Mouse (Mus musculus) embryonic facial prominence, embryonic 14.5 days (tissue): ENCODE measurements at regions not wholly inside any gene's neighbourhood (a gene's known extent, or its start where the extent isn't known, plus 50 kb on each side); places are given as distances from the start of the nearest gene placed in this dataset.
A peak's percentile ranks its signal among the peaks of the same experiment; 100 is the strongest.

Source experiments
- ATAC-seq: fragments of 200-750 bp; cut with Nextera tagmentation; 2 replicates; pipeline ENCODE4 v1.8.0; 2017; ENCODE audit warnings: low read depth, moderate number of reproducible peaks, moderate TSS enrichment
- DNase-seq: peaks from one replicate; pipeline ENCODE4 v3.0.0-alpha.2; 2015; ENCODE audit warnings: low spot score
- H3K27ac ChIP-seq: fragments of 300-500 bp; sonication (generic); replicated peaks from 2 replicates; pipeline ENCODE4 v1.5.1; 2014; ENCODE audit warnings: low read depth, mild to moderate bottlenecking, low read length, moderate library complexity
- H3K27me3 ChIP-seq: fragments of 300-500 bp; sonication (generic); replicated peaks from 2 replicates; pipeline ENCODE4 v1.6.1; 2014; ENCODE audit warnings: low read length; ENCODE audit not compliant: control insufficient read depth, insufficient read depth
- H3K36me3 ChIP-seq: fragments of 300-500 bp; sonication (generic); 2 replicates; pipeline ENCODE4 v1.6.1; 2014; ENCODE audit warnings: low read length, mixed read lengths; ENCODE audit not compliant: control insufficient read depth, insufficient read depth
- H3K4me1 ChIP-seq: fragments of 300-500 bp; sonication (generic); 2 replicates; pipeline ENCODE4 v1.6.1; 2014; ENCODE audit warnings: antibody characterized with exemption, low read length; ENCODE audit not compliant: control insufficient read depth, insufficient read depth
- H3K4me2 ChIP-seq: fragments of 300-500 bp; sonication (generic); 2 replicates; pipeline ENCODE4 v1.6.1; 2014; ENCODE audit warnings: low read depth, mild to moderate bottlenecking, low read length, moderate library complexity, mixed read lengths
- H3K4me3 ChIP-seq: fragments of 300-500 bp; sonication (generic); 2 replicates; pipeline ENCODE4 v1.5.1; 2014; ENCODE audit warnings: low read depth, mild to moderate bottlenecking, low read length
- H3K9ac ChIP-seq: fragments of 300-500 bp; sonication (generic); 2 replicates; pipeline ENCODE4 v1.6.1; 2014; ENCODE audit warnings: low read depth, mild to moderate bottlenecking, low read length, moderate library complexity, mixed read lengths
- H3K9me3 ChIP-seq: fragments of 300-500 bp; sonication (generic); 2 replicates; pipeline ENCODE4 v1.6.1; 2016; ENCODE audit warnings: low read length; ENCODE audit not compliant: control insufficient read depth
- WGBS: fragments of 180-500 bp; shearing (Covaris S2); extraction: QIAGEN DNeasy Blood & Tissue Kit; methylation state at CpG from one replicate; pipeline ENCODE4 v1.1.7; 2014; 5-methylcytosine and 5-hydroxymethylcytosine counted together

DNA sequence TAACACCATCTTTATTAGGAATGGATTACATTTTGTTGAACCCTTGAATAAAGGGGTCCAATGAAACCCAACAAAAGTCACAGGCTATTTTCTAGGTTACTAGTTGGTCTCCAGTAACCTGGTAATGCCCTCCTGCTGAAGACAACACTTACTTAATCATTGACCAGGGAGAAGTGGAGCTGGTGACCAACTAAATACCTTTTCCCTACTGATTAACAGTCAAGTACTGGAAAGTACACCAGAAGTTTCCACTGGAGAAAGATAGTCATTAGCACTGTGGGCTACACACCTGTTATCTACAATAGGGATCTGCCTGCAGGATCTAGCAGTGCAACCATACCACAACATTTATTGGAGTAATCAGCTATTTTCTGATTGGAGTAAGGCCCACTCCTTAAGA, 718.7 kb downstream of the Trhde start:
- Histone ChIP-seq H3K27ac (no peak overlapping the region), H3K4me1 (no peaks in the 10 kb centered on the region), H3K36me3 (no peaks in the 10 kb centered on the region), H3K9me3 (no peaks in the 10 kb centered on the region), H3K27me3 (no peaks in the 10 kb centered on the region), H3K4me2 (no peak overlapping the region), H3K9ac (no peak overlapping the region), H3K4me3 (no peak overlapping the region)
- DNase-seq (no peak), ATAC-seq (no peak)

DNA sequence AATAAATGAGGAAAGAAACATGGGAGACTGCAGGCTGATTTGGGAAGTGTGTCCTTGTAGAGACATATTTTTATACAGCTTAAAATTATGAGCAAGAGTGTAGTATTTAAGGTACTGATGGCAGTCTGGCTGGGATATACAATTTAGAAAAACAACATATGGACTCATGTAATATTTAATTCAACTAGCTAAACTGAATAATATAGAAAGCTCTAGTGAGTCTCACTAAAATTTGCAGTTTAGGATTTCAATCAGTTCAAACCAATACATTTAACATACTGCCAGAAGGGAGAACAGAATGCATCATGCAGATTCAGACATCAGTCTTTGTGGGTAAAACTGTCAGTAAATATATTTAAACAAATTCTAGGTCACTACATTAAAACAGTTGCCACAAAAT, 760.1 kb downstream of the Trhde start:
- no peak overlapping the region for H3K9ac ChIP-seq
- no peak for DNase-seq

DNA sequence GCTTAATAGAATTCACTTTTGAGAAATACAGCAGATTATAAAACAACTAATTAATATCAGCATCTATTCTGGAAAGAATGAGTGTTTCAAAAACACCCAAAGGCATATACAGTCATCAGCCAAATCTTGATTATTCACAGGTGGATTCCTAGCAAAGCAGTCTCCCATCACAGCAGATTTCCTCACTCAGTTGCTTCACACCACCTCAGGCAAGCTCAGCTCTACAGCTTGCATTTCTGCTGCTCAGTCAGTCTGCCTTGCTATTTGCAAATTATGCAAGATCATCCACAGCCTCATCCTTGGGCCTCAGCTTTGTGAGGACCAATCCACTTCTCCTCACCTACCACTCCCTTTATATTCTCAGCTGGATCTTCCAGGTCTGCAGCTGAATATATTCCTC, 788.7 kb downstream of the Trhde start:
- H3K27me3 ChIP-seq: no peaks in the 10 kb centered on the region

More for the DNA sequence above, 760.1 kb downstream of the Trhde start:
- Histone ChIP-seq H3K36me3 (no peaks in the 10 kb centered on the region), H3K4me1 (no peaks in the 10 kb centered on the region), H3K27ac (no peak overlapping the region), H3K9me3 (no peaks in the 10 kb centered on the region), H3K27me3 (no peaks in the 10 kb centered on the region), H3K4me3 (no peak overlapping the region), H3K4me2 (no peak overlapping the region)
- no peak for ATAC-seq

DNA sequence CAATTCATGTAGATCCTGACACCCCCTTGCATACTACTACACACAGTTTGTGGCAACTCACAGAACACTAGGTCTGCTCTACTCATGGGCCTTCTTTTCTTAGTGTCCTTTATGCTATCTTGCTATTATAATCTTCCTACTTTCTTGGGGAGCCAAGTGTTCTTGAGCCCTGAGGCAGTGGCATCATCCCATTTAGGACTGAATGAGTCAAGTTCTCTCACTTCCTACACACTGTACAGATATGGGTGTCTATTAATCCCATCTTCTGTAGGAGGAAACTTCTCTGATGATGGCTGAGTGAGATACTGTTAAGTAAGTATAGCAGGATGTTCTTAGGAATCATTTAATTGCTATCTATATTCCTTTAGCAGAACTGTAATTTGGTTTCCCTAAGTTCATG, 816.7 kb downstream of the Trhde start:
- H3K4me2 ChIP-seq: no peak overlapping the region
- H3K36me3 ChIP-seq: no peaks in the 10 kb centered on the region
- no peak for DNase-seq
- H3K27ac ChIP-seq: no peak overlapping the region
- no peaks in the 10 kb centered on the region for H3K4me1 ChIP-seq
- H3K4me3 ChIP-seq: no peak overlapping the region
- no peak overlapping the region for H3K9ac ChIP-seq
- ATAC-seq: no peak
- H3K9me3 ChIP-seq: no peaks in the 10 kb centered on the region
- H3K27me3 ChIP-seq: no peaks in the 10 kb centered on the region

More for the DNA sequence above, 788.7 kb downstream of the Trhde start:
- Histone ChIP-seq H3K36me3 (no peaks in the 10 kb centered on the region), H3K9ac (no peak overlapping the region), H3K9me3 (no peaks in the 10 kb centered on the region), H3K27ac (no peak overlapping the region), H3K4me2 (no peak overlapping the region), H3K4me3 (no peak overlapping the region), H3K4me1 (no peaks in the 10 kb centered on the region)
- peak; percentile 22 for DNase-seq
- no peak for ATAC-seq

DNA sequence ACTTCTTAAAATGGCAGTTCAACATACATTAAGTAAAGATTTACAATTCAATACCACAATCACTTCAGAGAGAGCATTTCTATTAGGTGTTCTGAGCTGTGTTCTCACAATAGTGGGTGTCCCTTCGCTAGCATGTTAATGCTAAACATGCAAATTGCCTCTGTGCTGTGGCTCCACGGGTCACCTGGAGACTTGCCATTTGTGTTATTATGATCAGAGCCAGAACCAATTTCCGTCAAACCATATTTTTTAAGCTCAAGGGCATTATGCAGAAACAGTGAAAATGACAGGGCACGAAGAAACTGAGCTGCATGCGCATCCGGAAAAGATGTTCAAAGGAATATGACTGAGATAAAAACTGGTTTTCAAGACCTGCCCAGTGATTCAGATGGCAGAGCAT, 829.3 kb downstream of the Trhde start:
- no peak for ATAC-seq

DNA sequence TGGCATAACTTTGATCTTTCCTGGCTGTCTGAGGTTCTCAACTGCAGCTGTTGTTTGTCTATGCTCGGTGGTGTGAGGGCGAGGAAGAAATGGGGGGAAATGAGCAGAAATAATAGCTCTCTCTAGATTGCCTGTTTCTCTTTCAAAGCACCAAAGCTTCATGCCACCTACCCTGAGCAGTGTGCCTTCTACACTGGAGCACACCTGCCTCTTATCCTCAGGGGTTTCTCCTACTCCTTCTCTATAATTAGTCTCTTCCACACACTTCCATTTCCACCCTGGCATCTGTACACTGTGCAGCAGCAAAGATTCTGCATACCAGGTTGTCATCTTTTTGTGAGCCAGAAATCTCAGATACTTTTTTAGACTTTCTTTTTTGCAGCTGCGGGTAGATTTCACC, 855.3 kb downstream of the Trhde start:
- 36% methylated on average over 3 of the region's 3 CpGs for WGBS
- Histone ChIP-seq H3K4me1 (no peaks in the 10 kb centered on the region), H3K4me3 (no peak overlapping the region), H3K27me3 (no peaks in the 10 kb centered on the region), H3K9me3 (no peaks in the 10 kb centered on the region), H3K36me3 (no peaks in the 10 kb centered on the region), H3K27ac (no peak overlapping the region), H3K4me2 (no peak overlapping the region), H3K9ac (no peak overlapping the region)
- ATAC-seq (peak; percentile 72; the same call in 1 of the 2 replicates), DNase-seq (peak; percentile 1)

More for the DNA sequence above, 829.3 kb downstream of the Trhde start:
- H3K27ac ChIP-seq: no peak overlapping the region
- H3K4me1 ChIP-seq: no peaks in the 10 kb centered on the region
- H3K36me3 ChIP-seq: no peaks in the 10 kb centered on the region
- no peak overlapping the region for H3K4me3 ChIP-seq
- 74% methylated on average over 6 of the region's 6 CpGs for WGBS
- H3K27me3 ChIP-seq: no peaks in the 10 kb centered on the region
- H3K9ac ChIP-seq: no peak overlapping the region
- DNase-seq: no peak
- H3K4me2 ChIP-seq: no peak overlapping the region
- no peaks in the 10 kb centered on the region for H3K9me3 ChIP-seq

DNA sequence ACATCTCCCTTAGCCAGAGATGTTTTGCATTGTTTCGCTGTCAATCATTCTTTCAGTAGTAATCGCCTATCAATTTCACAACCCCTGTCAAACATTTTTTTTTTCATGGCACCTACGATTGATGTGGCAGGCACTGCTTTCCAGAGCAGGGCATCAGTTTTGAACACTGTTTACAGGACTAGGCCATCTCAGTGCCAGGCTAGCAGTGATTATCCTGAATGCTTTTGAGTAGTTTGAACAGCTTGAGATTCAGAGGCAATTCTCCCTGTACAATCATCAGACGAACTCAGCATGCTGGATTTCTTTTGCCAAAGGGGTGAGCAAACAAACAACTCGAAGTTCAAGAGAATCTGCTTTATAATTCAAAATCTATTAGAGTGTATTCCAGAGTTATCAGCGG, 862.6 kb downstream of the Trhde start:
- Histone ChIP-seq H3K4me2 (no peak overlapping the region), H3K9ac (no peak overlapping the region), H3K27me3 (no peaks in the 10 kb centered on the region), H3K4me1 (no peaks in the 10 kb centered on the region), H3K4me3 (no peak overlapping the region), H3K27ac (no peak overlapping the region), H3K9me3 (no peaks in the 10 kb centered on the region), H3K36me3 (no peaks in the 10 kb centered on the region)
- WGBS: 75% methylated on average over 6 of the region's 6 CpGs
- DNase-seq (no peak), ATAC-seq (no peak)

DNA sequence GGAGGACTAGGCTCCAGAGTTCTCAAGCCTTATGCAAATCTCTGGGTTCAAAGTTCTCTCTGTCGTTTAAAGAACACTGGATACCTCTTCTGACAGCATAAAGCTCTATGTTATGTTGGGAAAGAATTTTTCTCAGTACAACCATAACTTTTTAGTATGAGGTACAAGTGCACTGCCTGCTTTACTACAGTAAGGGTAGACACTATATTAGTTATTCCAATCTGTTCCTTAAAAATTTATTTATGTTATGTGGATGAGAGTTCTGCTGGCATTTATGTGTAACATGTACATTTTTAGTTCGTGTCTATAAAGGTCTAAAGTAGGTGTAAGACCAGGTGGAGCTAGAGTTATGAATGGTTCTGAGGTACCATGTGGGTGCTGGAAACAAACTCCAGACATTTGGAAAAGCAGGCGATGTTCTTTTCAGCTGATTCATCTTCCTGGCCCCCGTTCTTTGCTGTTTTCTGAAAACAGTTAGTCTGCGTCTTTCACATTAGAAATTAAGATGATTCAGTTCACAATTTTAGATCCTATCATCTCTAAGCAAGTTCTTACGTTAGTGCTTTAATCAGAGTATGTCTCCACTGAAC, 871.8 kb downstream of the Trhde start:
- ATAC-seq: no peak

DNA sequence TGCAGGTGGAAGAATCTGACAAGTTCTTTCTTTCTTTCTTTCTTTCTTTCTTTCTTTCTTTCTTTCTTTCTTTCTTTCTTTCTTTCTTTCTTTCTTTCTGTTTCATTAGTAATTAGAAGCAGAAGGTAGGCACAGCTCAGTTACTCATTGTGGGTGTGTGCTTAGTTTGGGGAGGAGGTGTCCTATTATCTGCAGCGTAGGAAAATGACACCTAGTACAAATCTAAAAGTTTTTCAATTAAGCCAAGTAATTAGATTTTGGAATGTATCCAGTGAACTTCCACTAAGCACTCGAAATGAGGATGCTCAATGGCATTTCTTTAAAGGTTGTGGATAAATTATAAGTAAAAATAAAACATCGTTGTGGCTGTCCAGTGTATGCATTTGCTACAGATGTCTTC, 885.4 kb downstream of the Trhde start:
- H3K9me3 ChIP-seq: no peaks in the 10 kb centered on the region
- no peaks in the 10 kb centered on the region for H3K4me1 ChIP-seq
- no peak overlapping the region for H3K4me3 ChIP-seq
- H3K27me3 ChIP-seq: no peaks in the 10 kb centered on the region
- H3K36me3 ChIP-seq: no peaks in the 10 kb centered on the region
- H3K4me2 ChIP-seq: no peak overlapping the region
- no peak overlapping the region for H3K27ac ChIP-seq
- ATAC-seq: no peak
- WGBS: 66% methylated on average over 3 of the region's 3 CpGs
- H3K9ac ChIP-seq: no peak overlapping the region
- DNase-seq: no peak

More for the DNA sequence above, 871.8 kb downstream of the Trhde start:
- no peak overlapping the region for H3K9ac ChIP-seq
- H3K4me2 ChIP-seq: no peak overlapping the region
- DNase-seq: no peak
- WGBS: 77% methylated on average over 6 of the region's 6 CpGs
- no peak overlapping the region for H3K27ac ChIP-seq
- no peaks in the 10 kb centered on the region for H3K9me3 ChIP-seq
- H3K27me3 ChIP-seq: no peaks in the 10 kb centered on the region
- no peak overlapping the region for H3K4me3 ChIP-seq
- no peaks in the 10 kb centered on the region for H3K36me3 ChIP-seq
- H3K4me1 ChIP-seq: no peaks in the 10 kb centered on the region
